Mouse (Mus musculus) CD8-positive naive resting alpha-beta T cell, adult 2 months (primary cell): ENCODE data around the gene Abcf1.
"Not testable (repeated sequence)": the region's sequence is repeated elsewhere in the genome, so short reads cannot be mapped to it uniquely, and the experiment has no call there.

Source experiments
- DNase-seq, 2 experiments: peaks; one replicate each; pipeline ENCODE4 v3.0.0; 2022; ENCODE audit warnings: low read depth in 2 of 2, low spot score in 2 of 2

Abcf1 gene

GRCm38 (mm10) chr17:35969418-35970389 is at the start of gene Abcf1:
Gene Abcf1 (minus strand): TSS chr17:35969761.
- DNase-seq: peak; percentile 99 to 100

- DNase-seq: no peak
Measured at GRCm38 (mm10) chr17:36018979-36019378, 49.4 kb upstream of the Abcf1 start.

- no peak for DNase-seq
Measured at GRCm38 (mm10) chr17:36017046-36017445, 47.5 kb upstream of the Abcf1 start.

- DNase-seq: no peak
Measured at GRCm38 (mm10) chr17:36014977-36015376, 45.4 kb upstream of the Abcf1 start.

GRCm38 (mm10) chr17:36004409-36004808 is 34.8 kb upstream of the Abcf1 start:
- DNase-seq: not testable (repeated sequence)

- no peak for DNase-seq
Measured at GRCm38 (mm10) chr17:36003331-36003730, 33.8 kb upstream of the Abcf1 start.

GRCm38 (mm10) chr17:36001966-36002365 is 32.4 kb upstream of the Abcf1 start:
- DNase-seq: no peak

- peak; percentile 20 to 33 for DNase-seq
Measured at GRCm38 (mm10) chr17:36001121-36001897, 31.7 kb upstream of the Abcf1 start.

- DNase-seq: no peak
Measured at GRCm38 (mm10) chr17:36000349-36000748, 30.8 kb upstream of the Abcf1 start.

GRCm38 (mm10) chr17:35999356-35999755 is 29.8 kb upstream of the Abcf1 start:
- peak; percentile 91 to 92 for DNase-seq

- DNase-seq: no peak
Measured at GRCm38 (mm10) chr17:35998545-35999305, 29.2 kb upstream of the Abcf1 start.

GRCm38 (mm10) chr17:35997713-35998510 is 28.4 kb upstream of the Abcf1 start:
- DNase-seq: no peak

GRCm38 (mm10) chr17:35996949-35997348 is 27.4 kb upstream of the Abcf1 start:
- DNase-seq: peak; percentile 99

GRCm38 (mm10) chr17:35994879-35995240 is 25.3 kb upstream of the Abcf1 start:
- DNase-seq: no peak

GRCm38 (mm10) chr17:35994175-35994878 is 24.8 kb upstream of the Abcf1 start:
- DNase-seq: peak; percentile 37 to 57

- peak; percentile 81 to 84 for DNase-seq
Measured at GRCm38 (mm10) chr17:35993675-35994074, 24.1 kb upstream of the Abcf1 start.

GRCm38 (mm10) chr17:35991781-35992180 is 22.2 kb upstream of the Abcf1 start:
- DNase-seq: no peak

GRCm38 (mm10) chr17:35981776-35982175 is 12.2 kb upstream of the Abcf1 start:
- no peak for DNase-seq

GRCm38 (mm10) chr17:35980363-35980754 is 10.8 kb upstream of the Abcf1 start:
- peak in 1 of 2 experiments; percentile 43 for DNase-seq
